Mouse (Mus musculus) CH12.LX (cell line): ENCODE results near the gene Coro2b. TPM values are rescaled to one million over a fixed set of nuclear protein-coding genes. Genes with fewer than 3 reads are reported as not detected.

Source experiments
- DNase-seq: peaks from one replicate; pipeline ENCODE4 v3.0.0-alpha.2; 2013; ENCODE audit errors: extremely low read depth
- H3K27ac ChIP-seq: 2 replicates; pipeline ENCODE4 v1.5.1; 2012; ENCODE audit warnings: low read depth, mild to moderate bottlenecking, control low read depth, moderate library complexity; ENCODE audit not compliant: insufficient read depth
- H3K27me3 ChIP-seq: replicated peaks from 2 replicates; pipeline ENCODE3; 2012; ENCODE audit warnings: inconsistent platforms
- H3K36me3 ChIP-seq, 2 experiments: replicated peaks in 1 of 2; 2 replicates each; pipeline versions ENCODE3 to v1.6.1; 2012; ENCODE audit warnings: inconsistent platforms in 1 of 2, low read length in 1 of 2, mild to moderate bottlenecking in 1 of 2, mixed read lengths in 1 of 2, moderate library complexity in 1 of 2; ENCODE audit not compliant: control insufficient read depth in 1 of 2, insufficient read depth in 1 of 2
- H3K4me1 ChIP-seq, 2 experiments: 2 replicates each; pipeline ENCODE4 v1.6.1; 2012; ENCODE audit warnings: inconsistent platforms in 1 of 2, moderate library complexity in 1 of 2; ENCODE audit not compliant: insufficient read depth in 2 of 2, control insufficient read depth in 1 of 2
- H3K4me2 ChIP-seq: 2 replicates; pipeline ENCODE4 v1.6.1; 2012; ENCODE audit warnings: low read depth, mild to moderate bottlenecking, control low read depth; ENCODE audit not compliant: poor library complexity, insufficient read depth, severe bottlenecking
- H3K4me3 ChIP-seq, 3 experiments: fragments of 150-350 bp in 1 of 3; sonication (generic) in 1 of 3; replicated peaks in 1 of 3; 2 replicates each; pipeline versions ENCODE3 to v1.5.1; 2011 to 2012; ENCODE audit warnings: low read depth in 2 of 3, low read length in 2 of 3, mild to moderate bottlenecking in 2 of 3, moderate library complexity in 2 of 3, control low read depth in 1 of 3, improper control_type of control experiment in 1 of 3, inconsistent platforms in 1 of 3, mixed read lengths in 1 of 3; ENCODE audit not compliant: poor library complexity in 1 of 3
- H3K79me2 ChIP-seq: replicated peaks from 2 replicates; pipeline ENCODE4 v1.6.1; 2012; ENCODE audit warnings: mild to moderate bottlenecking, moderate library complexity; ENCODE audit not compliant: control insufficient read depth, poor library complexity, insufficient read depth, severe bottlenecking; ENCODE audit errors: extremely low read depth
- H3K9ac ChIP-seq: 2 replicates; pipeline ENCODE4 v1.6.1; 2012; ENCODE audit warnings: low read depth, mild to moderate bottlenecking, control low read depth, moderate library complexity; ENCODE audit not compliant: insufficient read depth
- H3K9me3 ChIP-seq: replicated peaks from 2 replicates; pipeline ENCODE3; 2012; ENCODE audit warnings: low read length, inconsistent platforms, mixed read lengths
- BHLHE40 ChIP-seq: IDR thresholded peaks from 2 replicates; pipeline ENCODE4 v1.6.1; 2011; ENCODE audit warnings: mild to moderate bottlenecking, low read depth, low read length, improper control_type of control experiment
- CHD1 ChIP-seq: IDR thresholded peaks from 2 replicates; pipeline ENCODE4 v1.6.1; 2012; ENCODE audit warnings: low read depth, low read length, improper control_type of control experiment, inconsistent platforms
- CHD2 ChIP-seq: IDR thresholded peaks from 2 replicates; pipeline ENCODE4 v1.6.1; 2011; ENCODE audit warnings: low read length, improper control_type of control experiment
- CTCF ChIP-seq, 2 experiments: IDR thresholded peaks in 1 of 2; conservative IDR thresholded peaks in 1 of 2; 2 replicates each; pipeline ENCODE4 v1.5.1; 2011 to 2012; ENCODE audit warnings: low read depth in 2 of 2, low read length in 2 of 2, improper control_type of control experiment in 1 of 2, inconsistent platforms in 1 of 2, mild to moderate bottlenecking in 1 of 2, moderate library complexity in 1 of 2
- E2F4 ChIP-seq: IDR thresholded peaks from 2 replicates; pipeline ENCODE4 v1.6.1; 2011; ENCODE audit warnings: low read depth, low read length, improper control_type of control experiment; ENCODE audit not compliant: insufficient replicate concordance
- ELF1 ChIP-seq: IDR thresholded peaks from 2 replicates; pipeline ENCODE4 v1.6.1; 2014; ENCODE audit warnings: low read depth, mild to moderate bottlenecking, inconsistent platforms, low read length, improper control_type of control experiment
- EP300 ChIP-seq: IDR thresholded peaks from 2 replicates; pipeline ENCODE4 v1.6.1; 2011; ENCODE audit warnings: low read length, improper control_type of control experiment
- GABPA ChIP-seq: IDR thresholded peaks from 2 replicates; pipeline ENCODE4 v1.6.1; 2012; ENCODE audit warnings: low read depth, low read length, improper control_type of control experiment, inconsistent platforms; ENCODE audit not compliant: insufficient replicate concordance
- HCFC1 ChIP-seq: IDR thresholded peaks from 2 replicates; pipeline ENCODE4 v1.6.1; 2012; ENCODE audit warnings: low read depth, mild to moderate bottlenecking, inconsistent platforms, low read length, improper control_type of control experiment
- IRF4 ChIP-seq: IDR thresholded peaks from 2 replicates; pipeline ENCODE4 v1.6.1; 2014; ENCODE audit warnings: low read depth, mild to moderate bottlenecking, inconsistent platforms, low read length, improper control_type of control experiment
- JUN ChIP-seq: IDR thresholded peaks from 2 replicates; pipeline ENCODE4 v1.6.1; 2011; ENCODE audit warnings: low read depth, mild to moderate bottlenecking, low read length, improper control_type of control experiment, moderate library complexity; ENCODE audit not compliant: insufficient read depth
- JUND ChIP-seq: conservative IDR thresholded peaks from 2 replicates; pipeline ENCODE4 v1.6.1; 2011; ENCODE audit warnings: low read depth, low read length, improper control_type of control experiment
- MAFK ChIP-seq: IDR thresholded peaks from 2 replicates; pipeline ENCODE4 v1.6.1; 2011; ENCODE audit warnings: low read length, improper control_type of control experiment; ENCODE audit not compliant: insufficient replicate concordance
- MAX ChIP-seq: IDR thresholded peaks from 2 replicates; pipeline ENCODE4 v1.6.1; 2011; ENCODE audit warnings: low read length, improper control_type of control experiment
- MAZ ChIP-seq: IDR thresholded peaks from 2 replicates; pipeline ENCODE4 v1.6.1; 2012; ENCODE audit warnings: low read depth, mild to moderate bottlenecking, inconsistent platforms, low read length, improper control_type of control experiment, moderate library complexity
- MEF2A ChIP-seq: IDR thresholded peaks from 2 replicates; pipeline ENCODE4 v1.6.1; 2014; ENCODE audit warnings: low read depth, mild to moderate bottlenecking, inconsistent platforms, low read length, improper control_type of control experiment, borderline replicate concordance
- NELFE ChIP-seq: IDR thresholded peaks from 2 replicates; pipeline ENCODE4 v1.6.1; 2011; ENCODE audit warnings: low read depth, low read length, improper control_type of control experiment
- NRF1 ChIP-seq: IDR thresholded peaks from 2 replicates; pipeline ENCODE4 v1.6.1; 2014; ENCODE audit warnings: low read depth, mild to moderate bottlenecking, inconsistent platforms, low read length, improper control_type of control experiment, moderate library complexity
- PAX5 ChIP-seq: IDR thresholded peaks from 2 replicates; pipeline ENCODE4 v1.6.1; 2012; ENCODE audit warnings: low read length, inconsistent platforms, mixed read lengths
- POLR2A ChIP-seq: IDR thresholded peaks from 2 replicates; pipeline ENCODE4 v1.6.1; 2011; ENCODE audit warnings: low read depth, mild to moderate bottlenecking, improper control_type of control experiment, low read length
- RAD21 ChIP-seq: IDR thresholded peaks from 2 replicates; pipeline ENCODE4 v1.6.1; 2011; ENCODE audit warnings: low read depth, mild to moderate bottlenecking, low read length, improper control_type of control experiment, moderate library complexity
- SMC3 ChIP-seq: IDR thresholded peaks from 2 replicates; pipeline ENCODE4 v1.6.1; 2011; ENCODE audit warnings: low read depth, low read length, improper control_type of control experiment
- UBTF ChIP-seq: IDR thresholded peaks from 2 replicates; pipeline ENCODE4 v1.6.1; 2012; ENCODE audit warnings: low read depth, mild to moderate bottlenecking, inconsistent platforms, low read length, improper control_type of control experiment, moderate library complexity
- USF2 ChIP-seq: conservative IDR thresholded peaks from 2 replicates; pipeline ENCODE4 v1.6.1; 2011; ENCODE audit warnings: low read depth, low read length, improper control_type of control experiment
- ZC3H11A ChIP-seq: IDR thresholded peaks from 2 replicates; pipeline ENCODE4 v1.6.1; 2012; ENCODE audit warnings: low read depth, mild to moderate bottlenecking, inconsistent platforms, low read length, improper control_type of control experiment
- ZMIZ1 ChIP-seq: IDR thresholded peaks from 2 replicates; pipeline ENCODE4 v1.6.1; 2012; ENCODE audit warnings: low read depth, mild to moderate bottlenecking, inconsistent platforms, low read length, improper control_type of control experiment
- ZNF384 ChIP-seq: IDR thresholded peaks from 2 replicates; pipeline ENCODE4 v1.6.1; 2012; ENCODE audit warnings: low read depth, low read length, improper control_type of control experiment, inconsistent platforms
- dilution Hi-C: fragments of 300-500 bp; cut with MboI; formaldehyde crosslinking; loops from 2 replicates; pipeline ENCODE4 v1.14.3; 2020; ENCODE audit warnings: low sequenced_read_pairs; ENCODE audit not compliant: extremely low pct_unique_long_range_greater_than_20kb, extremely low pct_ligation_motif_present
- in situ Hi-C: fragments of 300-500 bp; cut with MboI; formaldehyde crosslinking; loops from 3 replicates; pipeline ENCODE4 v1.14.3; 2019; ENCODE audit warnings: low sequenced_read_pairs, low pct_ligation_motif_present, low pct_unique_long_range_greater_than_20kb, mixed read lengths
- polyA plus RNA-seq: library from polyadenylated mRNA; unstranded; fragments of >175 nt; gene quantifications from 2 replicates; pipeline ENCODE4 v1.2.1, GENCODE M21; 2012; ENCODE audit warnings: low read depth; ENCODE audit not compliant: insufficient read length
- total RNA-seq, 2 experiments: library from RNA; depleted of rRNA; stranded (reverse); fragments of 300-350 nt in 1 of 2; fragments of >200 nt in 1 of 2; gene quantifications; 2 replicates each; pipeline ENCODE4 v1.2.3; 2012 to 2014

Coro2b gene
- total and polyA plus RNA-seq, 3 experiments: 0.77 to 3.2 (median 0.85) TPM

- Histone ChIP-seq H3K4me3 (no peak overlapping the region), H3K9me3 (no peaks in the 10 kb centered on the region), H3K36me3 (no peaks in the 10 kb centered on the region), H3K27me3 (peaks cover 4% of the 10 kb centered on the region), H3K9ac (no peak overlapping the region), H3K4me2 (no peak overlapping the region), H3K27ac (no peak overlapping the region), H3K79me2 (no peaks in the 10 kb centered on the region), H3K4me1 (peaks cover 0 to 7% of the 10 kb centered on the region in 2 experiments; a peak in 2 of 4 replicates)
- in situ Hi-C loops (loop anchor here (25.0 kb wide), 1 partner anchor 518 kb away; the partner anchor contains the start of gene Paqr5), dilution Hi-C loops (no loop called here)
- DNase-seq: peak; percentile 67
- TF ChIP-seq MEF2A: no peak
- no peak for TF ChIP-seq GABPA
- no peak for TF ChIP-seq POLR2A
- TF ChIP-seq UBTF: no peak
- no peak for TF ChIP-seq JUND
- no peak for TF ChIP-seq IRF4
- TF ChIP-seq MAZ: no peak
- TF ChIP-seq CTCF (conservative IDR thresholded peaks at IDR 0.05 in 1 of 2, IDR thresholded peaks at IDR 0.05 in 1 of 2; ENCODE audit: low read depth in 2 of 2, low read length in 2 of 2): peak; percentile 40 to 81; a peak in 3 of 4 replicates
- no peak for TF ChIP-seq HCFC1
- no peak for TF ChIP-seq BHLHE40
- no peak for TF ChIP-seq ZNF384
- TF ChIP-seq NRF1: no peak
- TF ChIP-seq ZC3H11A: peak; percentile 24; the same call in 1 of the 2 replicates
- no peak for TF ChIP-seq JUN
- no peak for TF ChIP-seq CHD1
- peak; percentile 74 for TF ChIP-seq RAD21
- TF ChIP-seq SMC3: peak; percentile 79
- TF ChIP-seq MAFK: no peak
Observed at GRCm38 (mm10) chr9:62555258-62555856, 18.5 kb upstream of the Coro2b start.

DNA sequence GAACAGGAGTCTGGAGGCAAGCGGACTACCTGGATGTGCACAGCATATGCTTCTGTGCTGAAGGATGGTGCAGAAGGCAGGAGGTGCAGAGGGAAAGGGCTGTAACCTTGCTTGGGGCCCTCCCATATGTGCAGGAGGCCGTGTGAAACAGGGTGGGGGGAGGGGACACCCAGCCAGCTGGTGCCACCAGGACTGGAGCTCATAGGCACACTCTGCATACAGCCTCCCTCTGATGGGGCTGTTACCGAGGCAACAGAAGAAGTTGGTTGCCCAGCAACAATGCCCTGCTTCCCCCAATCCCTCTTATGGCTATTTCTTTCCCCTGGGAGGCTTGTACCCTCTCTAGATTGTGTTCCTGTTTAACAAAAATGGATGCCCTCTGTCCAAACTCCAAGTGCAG, 17.8 kb upstream of the Coro2b start:
- dilution Hi-C loops (no loop called here), in situ Hi-C loops (loop anchor here (5.0 to 25.0 kb wide), 3 partner anchors 82 to 517 kb away; partner anchors contain the start of gene Paqr5)
- DNase-seq: no peak

More for the DNA sequence above, 17.8 kb upstream of the Coro2b start:
- no peak overlapping the region for H3K4me2 ChIP-seq
- no peak overlapping the region for H3K27ac ChIP-seq
- no peak overlapping the region for H3K9ac ChIP-seq
- no peak for TF ChIP-seq PAX5
- no peak for TF ChIP-seq ELF1
- no peak for TF ChIP-seq GABPA
- TF ChIP-seq UBTF: no peak
- no peak for TF ChIP-seq MAX
- no peak for TF ChIP-seq CTCF (conservative IDR thresholded peaks at IDR 0.05 in 1 of 2, IDR thresholded peaks at IDR 0.05 in 1 of 2; ENCODE audit: low read depth in 2 of 2, low read length in 2 of 2)
- no peak for TF ChIP-seq ZMIZ1
- no peak for TF ChIP-seq USF2
- no peak for TF ChIP-seq E2F4
- no peak for TF ChIP-seq MAZ
- TF ChIP-seq NELFE: no peak
- no peak for TF ChIP-seq ZNF384
- TF ChIP-seq CHD2: no peak
- no peak for TF ChIP-seq JUND
- no peak for TF ChIP-seq EP300
- H3K36me3 ChIP-seq: no peaks in the 10 kb centered on the region
- H3K27me3 ChIP-seq: peaks cover 4% of the 10 kb centered on the region
- no peaks in the 10 kb centered on the region for H3K9me3 ChIP-seq
- H3K79me2 ChIP-seq: no peaks in the 10 kb centered on the region
- H3K4me1 ChIP-seq: peaks cover 0 to 7% of the 10 kb centered on the region in 2 experiments; a peak in 2 of 4 replicates
- no peak overlapping the region for H3K4me3 ChIP-seq
